Mouse (Mus musculus): Measurements from ENCODE around the gene Fpr3. TPM values are rescaled to one million over a fixed set of nuclear protein-coding genes. Genes with fewer than 3 reads are reported as not detected.
"Not testable (repeated sequence)": the region's sequence is repeated elsewhere in the genome, so short reads cannot be mapped to it uniquely, and the experiment has no call there.

Gene Fpr3
- not detected in 2 replicates for polyA plus RNA-seq (2014; fragmentation: Nextera tagmentation; extraction: Ambion mirVana)

GRCm38 (mm10) chr17:17887774-17888248 lies at the start of gene Fpr3, which contains the start of gene Fpr2:
TSS of gene Fpr3 (plus strand) at chr17:17887852.
TSS of gene Fpr2 (plus strand) at chr17:17887824.
- Histone ChIP-seq H3K9ac (ENCODE audit: low read length) (no peak within 1 kb of the TSS), H3K27me3 (ENCODE audit: control insufficient read depth, insufficient read depth, low read length) (no peaks in the 10 kb centered on the region), H3K27ac (ENCODE audit: low read depth, low read length) (no peak within 1 kb of the TSS), H3K4me3 (ENCODE audit: low read depth, low read length) (no peak within 1 kb of the TSS), H3K4me1 (ENCODE audit: control insufficient read depth, insufficient read depth, low read length) (no peaks in the 10 kb centered on the region), H3K9me3 (ENCODE audit: control insufficient read depth, low read length) (no peaks in the 10 kb centered on the region), H3K36me3 (ENCODE audit: control insufficient read depth, insufficient read depth, low read length) (no peaks in the 10 kb centered on the region), H3K4me2 (no peak within 1 kb of the TSS)
- WGBS = 49% methylated on average over 1 of the region's 1 CpGs
- DNase-seq (ENCODE audit: low spot score, missing footprints) (no peak), ATAC-seq (ENCODE audit: low FRiP score) (no peak)

- peak overlapping the region; percentile 58 for H3K9ac ChIP-seq (ENCODE audit: low read length)
- H3K27me3 ChIP-seq (ENCODE audit: control insufficient read depth, insufficient read depth, low read length) = no peaks in the 10 kb centered on the region
- H3K4me1 ChIP-seq (ENCODE audit: control insufficient read depth, insufficient read depth, low read length) = peaks cover 14% of the 10 kb centered on the region
- H3K27ac ChIP-seq (ENCODE audit: low read depth, low read length) = peak overlapping the region; percentile 32
- peak overlapping the region; percentile 37 for H3K4me3 ChIP-seq (ENCODE audit: low read depth, low read length)
- under 1% methylated on average over 43 of the region's 43 CpGs for WGBS
- H3K36me3 ChIP-seq (ENCODE audit: control insufficient read depth, insufficient read depth, low read length) = peaks cover 3% of the 10 kb centered on the region; the same call in 1 of the 2 replicates
- ATAC-seq (ENCODE audit: low FRiP score) = peak; percentile 98
- no peaks in the 10 kb centered on the region for H3K9me3 ChIP-seq (ENCODE audit: control insufficient read depth, low read length)
- H3K4me2 ChIP-seq = peak overlapping the region; percentile 60
- peak; percentile 97 for DNase-seq (ENCODE audit: low spot score, missing footprints)
Measured at GRCm38 (mm10) chr17:17837919-17838701, 49.5 kb upstream of the Fpr3 start.

- Histone ChIP-seq H3K27ac (ENCODE audit: low read depth, low read length) (no peak overlapping the region), H3K9me3 (ENCODE audit: control insufficient read depth, low read length) (no peaks in the 10 kb centered on the region), H3K9ac (ENCODE audit: low read length) (no peak overlapping the region), H3K36me3 (ENCODE audit: control insufficient read depth, insufficient read depth, low read length) (peaks cover 3% of the 10 kb centered on the region; the same call in 1 of the 2 replicates), H3K4me3 (ENCODE audit: low read depth, low read length) (no peak overlapping the region), H3K27me3 (ENCODE audit: control insufficient read depth, insufficient read depth, low read length) (no peaks in the 10 kb centered on the region), H3K4me1 (ENCODE audit: control insufficient read depth, insufficient read depth, low read length) (peaks cover 14% of the 10 kb centered on the region), H3K4me2 (no peak overlapping the region)
- ATAC-seq (ENCODE audit: low FRiP score) (no peak), DNase-seq (ENCODE audit: low spot score, missing footprints) (no peak)
- WGBS = 89% methylated on average over 2 of the region's 2 CpGs
Measured at GRCm38 (mm10) chr17:17839276-17839675, 48.4 kb upstream of the Fpr3 start.

- Histone ChIP-seq H3K9me3 (ENCODE audit: control insufficient read depth, low read length) (no peaks in the 10 kb centered on the region), H3K27me3 (ENCODE audit: control insufficient read depth, insufficient read depth, low read length) (no peaks in the 10 kb centered on the region), H3K9ac (ENCODE audit: low read length) (no peak overlapping the region), H3K4me2 (no peak overlapping the region), H3K4me1 (ENCODE audit: control insufficient read depth, insufficient read depth, low read length) (peaks cover 7% of the 10 kb centered on the region), H3K4me3 (ENCODE audit: low read depth, low read length) (no peak overlapping the region), H3K27ac (ENCODE audit: low read depth, low read length) (no peak overlapping the region), H3K36me3 (ENCODE audit: control insufficient read depth, insufficient read depth, low read length) (peaks cover 3% of the 10 kb centered on the region; the same call in 1 of the 2 replicates)
- ATAC-seq (ENCODE audit: low FRiP score) (no peak), DNase-seq (ENCODE audit: low spot score, missing footprints) (no peak)
- 93% methylated on average over 7 of the region's 7 CpGs for WGBS
Measured at GRCm38 (mm10) chr17:17840796-17841195, 46.9 kb upstream of the Fpr3 start.

GRCm38 (mm10) chr17:17843534-17844261 lies 44.0 kb upstream of the Fpr3 start:
- ATAC-seq (ENCODE audit: low FRiP score) (peak; percentile 64), DNase-seq (ENCODE audit: low spot score, missing footprints) (peak; percentile 78)
- Histone ChIP-seq H3K9me3 (ENCODE audit: control insufficient read depth, low read length) (no peaks in the 10 kb centered on the region), H3K36me3 (ENCODE audit: control insufficient read depth, insufficient read depth, low read length) (peaks cover 3% of the 10 kb centered on the region; the same call in 1 of the 2 replicates), H3K4me2 (no peak overlapping the region), H3K9ac (ENCODE audit: low read length) (no peak overlapping the region), H3K27me3 (ENCODE audit: control insufficient read depth, insufficient read depth, low read length) (no peaks in the 10 kb centered on the region), H3K27ac (ENCODE audit: low read depth, low read length) (no peak overlapping the region), H3K4me3 (ENCODE audit: low read depth, low read length) (no peak overlapping the region), H3K4me1 (ENCODE audit: control insufficient read depth, insufficient read depth, low read length) (no peaks in the 10 kb centered on the region; the same call in 1 of the 2 replicates)
- WGBS = 77% methylated on average over 27 of the region's 27 CpGs

- not testable (repeated sequence) for H3K4me2 ChIP-seq; H3K9ac ChIP-seq (ENCODE audit: low read length); H3K9me3 ChIP-seq (ENCODE audit: control insufficient read depth, low read length); ATAC-seq (ENCODE audit: low FRiP score); H3K36me3 ChIP-seq (ENCODE audit: control insufficient read depth, insufficient read depth, low read length); DNase-seq (ENCODE audit: low spot score, missing footprints); H3K4me1 ChIP-seq (ENCODE audit: control insufficient read depth, insufficient read depth, low read length); H3K4me3 ChIP-seq (ENCODE audit: low read depth, low read length); H3K27ac ChIP-seq (ENCODE audit: low read depth, low read length); H3K27me3 ChIP-seq (ENCODE audit: control insufficient read depth, insufficient read depth, low read length)
- 85% methylated on average over 3 of the region's 3 CpGs for WGBS
Measured at GRCm38 (mm10) chr17:17844606-17845005, 43.0 kb upstream of the Fpr3 start.

- no peak for ATAC-seq (ENCODE audit: low FRiP score)
Measured at GRCm38 (mm10) chr17:17845187-17846027, 42.2 kb upstream of the Fpr3 start.

GRCm38 (mm10) chr17:17848988-17849387 lies 38.7 kb upstream of the Fpr3 start:
- H3K27me3 ChIP-seq (ENCODE audit: control insufficient read depth, insufficient read depth, low read length) = peaks cover 8% of the 10 kb centered on the region; the same call in 1 of the 2 replicates
- no peaks in the 10 kb centered on the region for H3K4me1 ChIP-seq (ENCODE audit: control insufficient read depth, insufficient read depth, low read length)
- DNase-seq (ENCODE audit: low spot score, missing footprints) (no peak), ATAC-seq (ENCODE audit: low FRiP score) (no peak)
- H3K4me2 ChIP-seq = no peak overlapping the region
- no peaks in the 10 kb centered on the region for H3K36me3 ChIP-seq (ENCODE audit: control insufficient read depth, insufficient read depth, low read length)
- H3K27ac ChIP-seq (ENCODE audit: low read depth, low read length) = no peak overlapping the region
- H3K4me3 ChIP-seq (ENCODE audit: low read depth, low read length) = no peak overlapping the region
- H3K9me3 ChIP-seq (ENCODE audit: control insufficient read depth, low read length) = no peaks in the 10 kb centered on the region
- H3K9ac ChIP-seq (ENCODE audit: low read length) = no peak overlapping the region
- WGBS = 76% methylated on average over 2 of the region's 2 CpGs

More at GRCm38 (mm10) chr17:17845187-17846027, 42.2 kb upstream of the Fpr3 start:
- Histone ChIP-seq H3K4me2 (no peak overlapping the region), H3K27me3 (ENCODE audit: control insufficient read depth, insufficient read depth, low read length) (peaks cover 8% of the 10 kb centered on the region; the same call in 1 of the 2 replicates), H3K9me3 (ENCODE audit: control insufficient read depth, low read length) (no peaks in the 10 kb centered on the region), H3K4me1 (ENCODE audit: control insufficient read depth, insufficient read depth, low read length) (no peaks in the 10 kb centered on the region), H3K9ac (ENCODE audit: low read length) (no peak overlapping the region), H3K36me3 (ENCODE audit: control insufficient read depth, insufficient read depth, low read length) (no peaks in the 10 kb centered on the region; the same call in 1 of the 2 replicates), H3K4me3 (ENCODE audit: low read depth, low read length) (no peak overlapping the region), H3K27ac (ENCODE audit: low read depth, low read length) (no peak overlapping the region)
- 73% methylated on average over 10 of the region's 10 CpGs for WGBS
- no peak for DNase-seq (ENCODE audit: low spot score, missing footprints)
